Mouse (Mus musculus) spleen, adult 2 months (tissue): ENCODE data around the gene Kcnip3. TPM values are rescaled to one million over a fixed set of nuclear protein-coding genes. Genes with fewer than 3 reads are reported as not detected.
A peak's percentile ranks its signal among the peaks of the same experiment; 100 is the strongest.

ENCODE experiments used
- DNase-seq, 2 experiments: peaks; one replicate each; pipeline versions ENCODE4 v3.0.0 to v3.0.0-alpha.2; 2012 to 2021; ENCODE audit warnings: low spot score in 2 of 2, low read depth in 1 of 2
- H3K27ac ChIP-seq: fragments of 200-500 bp; 2 replicates; pipeline ENCODE4 v1.5.1; 2012; ENCODE audit warnings: low read length, inconsistent platforms; ENCODE audit not compliant: insufficient read depth
- H3K27me3 ChIP-seq: fragments of 200-500 bp; 2 replicates; pipeline ENCODE4 v1.6.1; 2012; ENCODE audit warnings: mild to moderate bottlenecking, moderate library complexity, low read length, inconsistent platforms; ENCODE audit not compliant: control insufficient read depth, insufficient read depth
- H3K36me3 ChIP-seq: fragments of 200-500 bp; 2 replicates; pipeline ENCODE4 v1.6.1; 2012; ENCODE audit warnings: mild to moderate bottlenecking, low read length, inconsistent platforms; ENCODE audit not compliant: control insufficient read depth, insufficient read depth
- H3K4me1 ChIP-seq: fragments of 200-500 bp; 2 replicates; pipeline ENCODE4 v1.6.1; 2011; ENCODE audit warnings: inconsistent platforms; ENCODE audit not compliant: control insufficient read depth, insufficient read depth, insufficient read length
- H3K4me3 ChIP-seq: fragments of 200-500 bp; 2 replicates; pipeline ENCODE4 v1.5.1; 2011; ENCODE audit warnings: mild to moderate bottlenecking, inconsistent platforms; ENCODE audit not compliant: insufficient read depth, insufficient read length; ENCODE audit errors: extremely low read depth
- CTCF ChIP-seq: fragments of 200-500 bp; IDR thresholded peaks from 2 replicates; pipeline ENCODE4 v1.5.1; 2011; ENCODE audit warnings: mild to moderate bottlenecking, inconsistent platforms; ENCODE audit not compliant: insufficient read depth, insufficient read length, insufficient replicate concordance; ENCODE audit errors: extremely low read depth
- POLR2A ChIP-seq: fragments of 200-500 bp; IDR thresholded peaks from 2 replicates; pipeline ENCODE4 v1.6.1; 2011; ENCODE audit warnings: low read depth, low read length, inconsistent platforms
- WGBS: fragments of 180-500 bp; shearing (Covaris S2); methylation state at CpG from one replicate; pipeline ENCODE4 v1.1.7; 2018; 5-methylcytosine and 5-hydroxymethylcytosine counted together
- polyA plus RNA-seq: library from polyadenylated mRNA; depleted of rRNA; stranded (reverse); fragments of >200 nt; gene quantifications from 2 replicates; pipeline ENCODE4 v1.2.3, GENCODE M21; 2012

The Kcnip3 gene
- polyA plus RNA-seq, 1 experiment: 2.3 TPM

- Histone ChIP-seq H3K4me3 (no peak overlapping the region), H3K27me3 (no peaks in the 10 kb centered on the region), H3K27ac (no peak overlapping the region), H3K4me1 (no peaks in the 10 kb centered on the region), H3K36me3 (peaks cover 5% of the 10 kb centered on the region; the same call in 1 of the 2 replicates)
- TF ChIP-seq POLR2A (no peak), CTCF (peak; percentile 48; the same call in 1 of the 2 replicates)
- DNase-seq: peak in 1 of 2 experiments; percentile 31
- 28% methylated on average over 2 of the region's 2 CpGs for WGBS
These were observed 86.8 kb downstream of the Kcnip3 start for GRCm38 (mm10) chr2:127435135-127435534.

GRCm38 (mm10) chr2:127433487-127434295 is 88.2 kb downstream of the Kcnip3 start:
- Histone ChIP-seq H3K27ac (no peak overlapping the region), H3K27me3 (no peaks in the 10 kb centered on the region), H3K4me1 (no peaks in the 10 kb centered on the region), H3K4me3 (no peak overlapping the region), H3K36me3 (peaks cover 5% of the 10 kb centered on the region; the same call in 1 of the 2 replicates)
- no peak for TF ChIP-seq POLR2A
- no peak for TF ChIP-seq CTCF
- 93% methylated on average over 9 of the region's 9 CpGs for WGBS
- DNase-seq: no peak

- H3K4me3 ChIP-seq: no peak overlapping the region
- no peaks in the 10 kb centered on the region for H3K36me3 ChIP-seq
- TF ChIP-seq CTCF (peak; percentile 27; the same call in 1 of the 2 replicates), POLR2A (no peak)
- 10% methylated on average over 3 of the region's 3 CpGs for WGBS
- H3K27me3 ChIP-seq: no peaks in the 10 kb centered on the region
- peak in 1 of 2 experiments; percentile 8 for DNase-seq
- no peak overlapping the region for H3K27ac ChIP-seq
- H3K4me1 ChIP-seq: no peaks in the 10 kb centered on the region
These were observed 91.7 kb downstream of the Kcnip3 start for GRCm38 (mm10) chr2:127430238-127430637.

GRCm38 (mm10) chr2:127424977-127425376 is 96.9 kb downstream of the Kcnip3 start, which contains the start of gene Gpat2:
Gpat2 (plus strand) TSS chr2:127425199.
- H3K27me3 ChIP-seq: no peaks in the 10 kb centered on the region
- WGBS: 88% methylated on average over 17 of the region's 17 CpGs

GRCm38 (mm10) chr2:127418266-127418970 is 103.5 kb downstream of the Kcnip3 start:
- H3K27me3 ChIP-seq: no peaks in the 10 kb centered on the region
- H3K4me3 ChIP-seq: no peak overlapping the region
- DNase-seq: no peak
- 70% methylated on average over 10 of the region's 10 CpGs for WGBS
- H3K27ac ChIP-seq: no peak overlapping the region
- TF ChIP-seq POLR2A (no peak), CTCF (no peak)
- no peaks in the 10 kb centered on the region for H3K36me3 ChIP-seq
- H3K4me1 ChIP-seq: no peaks in the 10 kb centered on the region

More at GRCm38 (mm10) chr2:127424977-127425376, 96.9 kb downstream of the Kcnip3 start, which contains the start of gene Gpat2:
- TF ChIP-seq POLR2A: no peak
- TF ChIP-seq CTCF: no peak
- Histone ChIP-seq H3K36me3 (no peaks in the 10 kb centered on the region), H3K4me1 (no peaks in the 10 kb centered on the region), H3K27ac (no peak within 1 kb of the TSS), H3K4me3 (no peak within 1 kb of the TSS)
- DNase-seq: no peak

- DNase-seq: no peak
- TF ChIP-seq POLR2A (no peak), CTCF (no peak)
- no peak overlapping the region for H3K27ac ChIP-seq
- H3K27me3 ChIP-seq: no peaks in the 10 kb centered on the region
- H3K36me3 ChIP-seq: no peaks in the 10 kb centered on the region
- WGBS: 59% methylated on average over 3 of the region's 3 CpGs
- no peaks in the 10 kb centered on the region for H3K4me1 ChIP-seq
- H3K4me3 ChIP-seq: no peak overlapping the region
These were observed 105.2 kb downstream of the Kcnip3 start for GRCm38 (mm10) chr2:127416706-127417105.
